Mouse (Mus musculus): Measurements from ENCODE around the gene Mns1.
"Not testable (repeated sequence)": the region's sequence is repeated elsewhere in the genome, so short reads cannot be mapped to it uniquely, and the experiment has no call there.

Mns1 gene

DNA sequence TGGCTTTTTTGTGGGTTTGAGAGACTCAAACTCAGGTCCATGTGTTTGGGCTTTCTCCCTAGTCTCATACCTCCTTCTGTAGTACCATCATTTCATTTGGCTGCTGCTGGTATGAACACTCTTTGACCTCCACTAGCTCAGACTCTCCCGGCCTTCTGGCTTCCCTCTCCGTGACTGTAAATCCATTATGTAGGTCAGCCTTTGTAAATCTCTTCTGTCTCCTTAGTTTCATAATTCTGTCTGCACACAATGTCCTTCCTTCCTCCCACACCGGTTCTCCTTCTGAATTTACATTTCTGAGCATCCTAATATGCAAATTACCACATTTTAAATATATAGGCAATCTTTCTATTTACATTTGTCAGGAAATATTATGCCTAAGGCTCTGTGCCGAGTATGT lies 9.9 kb upstream of the Mns1 start:
- DNase-seq (ENCODE audit: low spot score) = no peak

DNA sequence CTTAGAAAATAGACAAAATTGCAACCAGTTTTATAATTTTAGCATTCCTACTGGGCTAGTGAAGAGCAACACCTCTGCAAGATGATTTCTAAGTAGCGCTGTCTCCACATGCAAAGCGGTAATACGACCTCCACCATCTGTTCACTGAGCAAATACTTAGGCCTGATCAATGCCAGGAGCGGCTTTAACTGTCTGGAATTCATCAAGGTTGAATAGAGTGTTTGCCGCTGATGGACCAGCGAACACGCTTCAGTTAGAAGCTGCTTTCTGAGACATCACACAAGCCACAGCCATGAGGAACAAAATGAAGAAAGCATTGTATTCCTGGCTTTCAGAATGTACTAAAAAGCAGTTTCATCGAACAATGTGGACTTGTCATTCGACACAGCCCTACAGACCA lies 2.9 kb upstream of the Mns1 start:
- no peak for DNase-seq (ENCODE audit: low spot score)

DNA sequence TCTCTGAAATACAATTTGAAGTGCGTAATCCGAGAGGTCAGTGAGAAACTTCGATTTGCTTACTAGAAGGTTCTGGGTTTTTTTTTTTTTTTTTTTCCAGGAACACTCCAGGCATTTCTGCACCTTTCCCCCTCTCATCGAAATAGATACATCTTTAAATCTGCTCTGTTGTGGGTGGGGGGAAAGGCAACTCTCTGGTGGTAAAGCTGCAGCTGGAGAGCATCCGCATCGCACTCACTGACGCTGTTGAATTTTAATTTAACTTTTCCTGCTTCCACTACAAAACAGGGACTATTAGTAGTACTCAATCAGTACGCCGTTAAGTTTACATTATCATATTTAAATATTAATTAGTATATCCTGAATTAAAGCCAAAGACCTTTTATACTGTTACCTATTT lies 938 bp downstream of the Mns1 start:
- DNase-seq (ENCODE audit: low spot score) = no peak

DNA sequence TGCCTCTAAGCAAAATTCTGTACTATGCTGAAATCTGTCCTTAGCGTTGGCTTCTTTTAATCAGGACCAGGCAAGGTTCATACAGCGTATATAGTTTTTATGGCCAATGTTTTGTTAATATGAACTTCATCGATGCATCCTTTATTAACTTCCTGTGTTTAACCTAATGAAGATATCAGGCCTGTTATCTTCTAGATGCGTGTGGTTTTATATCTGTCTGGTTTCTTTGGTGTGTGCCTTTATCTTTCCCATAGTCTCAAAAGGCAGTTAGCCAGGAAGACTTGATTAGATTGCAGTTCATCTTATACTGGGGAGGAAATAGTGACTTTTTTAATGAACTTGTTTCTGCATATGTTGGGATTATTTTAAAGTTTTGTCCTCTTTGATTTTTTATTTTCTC lies 2.5 kb downstream of the Mns1 start:
- no peak for DNase-seq (ENCODE audit: low spot score)

DNA sequence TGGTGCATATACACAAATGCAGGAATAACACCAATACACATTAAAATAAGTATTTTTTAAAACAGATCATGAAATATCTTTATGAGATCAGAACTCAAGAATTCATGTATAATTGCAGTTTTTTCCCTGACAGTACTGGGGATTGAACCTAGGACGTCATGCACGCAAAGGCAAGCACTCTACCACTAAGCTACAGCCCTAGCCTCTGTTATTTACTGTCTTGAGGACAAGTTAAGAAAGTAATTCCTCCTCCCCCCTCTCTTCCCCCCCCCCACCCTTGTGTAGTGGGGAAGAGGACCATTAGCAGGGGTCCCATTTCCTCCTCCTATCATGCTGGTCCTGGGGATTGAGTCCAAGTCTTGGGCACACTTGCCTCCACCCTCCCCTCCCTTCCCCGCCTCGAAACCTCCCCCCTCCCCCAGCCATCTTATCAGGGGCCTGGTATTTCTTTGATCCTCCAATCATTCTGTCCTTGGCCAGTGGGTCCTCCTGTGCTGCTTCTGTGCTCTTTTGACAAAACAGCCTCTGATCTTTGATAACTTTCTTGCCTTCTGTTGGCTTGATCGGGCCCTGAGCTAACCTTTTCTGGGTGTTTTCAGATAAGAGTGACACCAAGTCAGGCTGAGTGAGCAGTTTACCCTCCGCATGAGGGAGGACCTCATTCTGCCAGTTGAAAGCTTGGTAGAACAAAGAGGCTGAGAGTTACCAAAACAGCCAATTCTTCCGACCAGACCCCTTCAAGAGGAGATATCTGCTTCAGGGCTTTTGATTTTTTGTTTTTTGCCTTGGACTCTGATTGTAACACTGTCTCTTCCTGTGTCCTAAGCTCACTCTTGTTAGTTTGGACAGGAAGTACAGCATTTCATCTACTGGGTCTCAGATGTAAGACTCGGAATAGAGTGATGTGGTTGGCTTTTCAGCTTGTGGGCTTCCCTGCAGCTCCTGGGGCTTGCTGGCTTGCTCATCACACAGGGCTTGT lies 3.4 kb downstream of the Mns1 start:
- no peak for DNase-seq (ENCODE audit: low spot score)

DNA sequence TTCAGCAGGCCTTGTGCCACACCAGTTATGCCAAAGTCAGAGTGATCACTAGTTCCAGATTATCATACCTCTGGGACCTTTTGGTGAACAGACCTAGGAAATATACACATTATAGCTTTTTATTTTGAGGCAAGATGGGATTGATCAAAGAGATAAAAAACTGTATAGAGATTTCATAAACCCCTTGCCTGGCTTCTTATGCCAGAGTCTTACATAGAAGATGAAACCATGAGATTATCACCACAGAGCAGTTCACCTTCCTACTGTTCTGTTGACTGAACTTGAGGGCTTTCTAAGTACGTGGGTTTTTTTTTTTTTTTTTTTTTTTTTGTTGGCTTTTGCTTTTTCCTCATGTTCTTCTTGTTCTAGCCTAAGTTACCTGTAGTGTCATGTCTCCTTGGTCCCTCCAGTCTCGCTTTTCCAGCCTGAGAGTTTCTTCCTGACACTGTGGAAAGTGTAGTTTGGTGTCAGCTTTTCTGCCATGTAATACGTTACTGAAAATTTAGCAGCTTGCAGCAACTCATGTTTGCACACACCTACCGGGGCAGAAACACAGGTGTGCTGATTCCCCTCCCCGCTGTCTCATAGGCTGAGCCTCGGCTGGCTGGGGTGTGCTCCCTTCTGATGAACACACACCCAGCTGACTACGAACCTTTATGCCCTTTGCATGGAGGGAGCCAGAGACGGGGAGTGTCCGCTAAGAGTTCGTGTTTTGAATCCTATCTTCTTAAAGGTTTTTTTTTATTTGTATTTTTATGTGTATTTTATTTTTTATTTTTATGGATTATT lies 4.3 kb downstream of the Mns1 start:
- no peak for DNase-seq (ENCODE audit: low spot score)

DNA sequence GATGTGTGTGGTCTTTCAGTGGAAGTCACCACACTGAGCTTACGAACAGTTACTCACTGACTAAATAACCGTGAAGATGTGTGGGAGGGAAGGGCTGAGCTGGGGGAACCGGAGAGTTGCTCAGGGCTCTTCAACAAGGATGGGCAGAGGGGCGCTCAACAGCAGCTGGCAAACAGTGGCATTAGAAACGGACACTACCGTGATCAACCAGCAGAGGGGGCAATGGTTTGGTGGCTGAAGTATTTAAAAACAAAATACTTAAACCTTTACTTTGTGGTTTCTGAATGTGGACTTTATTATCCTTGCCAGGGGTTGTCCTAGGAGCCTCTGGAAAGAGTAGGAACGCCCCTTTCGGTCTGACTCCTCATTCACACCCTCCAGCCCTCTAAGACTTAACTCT lies 10.2 kb downstream of the Mns1 start:
- no peak for DNase-seq (ENCODE audit: low spot score)

DNA sequence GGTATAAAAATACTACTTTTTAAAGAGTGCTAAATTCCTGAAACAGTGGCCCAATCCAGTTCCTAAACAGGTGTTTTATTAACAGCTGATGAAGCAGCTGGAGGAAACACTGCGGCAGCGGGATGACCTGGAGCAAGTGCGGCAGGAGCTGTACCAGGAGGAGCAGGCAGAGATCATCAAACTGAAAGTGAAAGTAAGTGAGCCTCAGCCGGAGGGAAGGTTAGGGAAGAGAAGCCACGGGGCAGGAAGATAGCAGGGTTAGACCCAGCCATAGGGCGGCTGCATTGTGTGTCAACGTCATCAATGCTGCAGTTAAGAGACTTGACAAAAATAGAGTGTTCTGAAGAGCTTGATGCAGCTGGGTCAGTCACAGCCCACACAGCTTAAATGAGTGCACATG lies 11.6 kb downstream of the Mns1 start:
- no peak for DNase-seq (ENCODE audit: low spot score)

DNA sequence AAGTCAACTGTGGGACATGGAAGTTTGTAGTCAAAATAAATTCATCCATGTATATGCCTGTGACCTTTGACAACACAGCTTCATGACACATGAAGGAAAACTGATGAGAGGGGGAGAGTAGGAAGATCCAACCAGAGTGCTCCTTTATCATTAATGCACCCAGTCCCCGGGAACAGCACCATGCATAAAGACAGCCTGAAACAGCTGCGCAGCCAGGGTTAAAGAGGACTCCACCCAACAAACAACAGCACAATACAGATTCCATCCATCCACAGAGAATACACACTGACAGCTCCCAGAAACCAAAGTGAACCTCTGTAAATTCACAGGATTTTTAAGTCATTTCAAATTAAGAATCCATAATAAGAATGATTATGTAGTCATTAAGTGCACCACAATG lies 12.0 kb downstream of the Mns1 start:
- no peak for DNase-seq (ENCODE audit: low spot score)

DNA sequence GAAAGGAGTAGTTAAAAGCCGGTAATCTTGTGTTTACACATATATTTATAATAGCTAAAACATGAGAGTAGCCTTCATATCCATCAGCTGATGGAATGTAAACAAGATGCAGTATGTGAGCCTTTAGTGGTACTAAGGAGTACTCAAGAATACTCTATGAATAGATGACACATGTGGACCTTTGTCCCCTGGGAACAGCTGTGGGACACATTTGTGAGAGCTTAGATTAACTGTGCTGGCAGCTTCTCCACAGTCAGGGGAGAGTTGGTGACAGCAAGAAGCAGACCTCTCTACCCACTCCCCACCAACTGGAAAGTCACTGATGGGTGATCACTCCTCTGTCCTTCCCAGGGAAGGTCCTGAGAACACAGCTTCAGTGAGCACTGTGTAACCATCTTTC lies 12.6 kb downstream of the Mns1 start:
- DNase-seq (ENCODE audit: low spot score) = no peak

DNA sequence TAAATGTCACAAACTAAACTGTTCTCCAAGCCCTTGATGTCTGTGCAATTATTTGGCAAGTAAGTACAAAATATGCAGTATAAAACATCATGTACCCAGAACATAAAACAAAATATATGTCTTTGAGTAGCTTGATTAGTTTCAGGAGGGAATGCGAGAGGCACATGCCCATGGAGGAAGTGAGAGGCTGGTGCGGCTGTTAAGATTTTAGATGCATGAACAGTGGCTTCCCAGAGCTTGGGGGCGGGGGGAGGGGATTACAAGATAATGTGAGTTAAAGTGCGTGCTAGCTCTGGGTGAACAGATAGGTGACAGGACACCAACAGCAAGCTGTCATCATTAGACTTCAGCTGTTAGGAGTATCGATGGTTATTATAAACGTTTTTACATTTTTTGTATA lies 13.3 kb downstream of the Mns1 start:
- no peak for DNase-seq (ENCODE audit: low spot score)

DNA sequence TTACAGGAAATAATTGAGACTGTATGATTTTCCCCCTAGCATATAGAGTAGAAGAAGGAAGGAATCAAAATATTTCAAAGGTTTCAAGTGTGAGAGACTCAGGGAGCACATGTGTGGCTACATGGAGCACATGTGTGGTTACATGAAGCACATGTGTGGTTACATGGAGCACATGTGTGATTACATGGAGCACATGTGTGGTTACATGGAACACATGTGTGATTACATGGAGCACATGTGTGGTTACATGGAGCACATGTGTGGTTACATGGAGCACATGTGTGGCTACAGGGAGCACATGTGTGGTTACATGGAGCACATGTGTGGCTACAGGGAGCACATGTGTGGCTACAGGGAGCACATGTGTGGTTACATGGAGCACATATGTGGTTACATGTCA lies 16.5 kb downstream of the Mns1 start:
- not testable (repeated sequence) for DNase-seq (ENCODE audit: low spot score)

DNA sequence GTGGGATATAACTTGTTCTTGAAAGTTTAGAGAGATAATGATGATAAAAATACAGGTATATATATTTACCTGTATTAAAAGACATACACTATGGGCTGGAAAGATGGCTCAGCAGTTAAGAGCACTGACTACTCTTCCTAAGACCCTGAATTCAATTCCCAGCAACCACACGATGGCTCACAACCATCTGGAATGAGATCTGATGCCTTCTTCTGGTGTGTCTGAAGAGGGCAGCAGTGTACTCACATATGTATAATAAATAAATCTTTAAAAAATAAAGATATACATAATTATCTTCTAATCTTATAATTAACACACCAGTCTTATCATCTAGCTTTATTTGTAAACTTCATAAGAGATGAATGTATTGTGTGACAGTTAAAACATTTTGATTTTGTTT lies 18.6 kb downstream of the Mns1 start:
- no peak for DNase-seq (ENCODE audit: low spot score)

DNA sequence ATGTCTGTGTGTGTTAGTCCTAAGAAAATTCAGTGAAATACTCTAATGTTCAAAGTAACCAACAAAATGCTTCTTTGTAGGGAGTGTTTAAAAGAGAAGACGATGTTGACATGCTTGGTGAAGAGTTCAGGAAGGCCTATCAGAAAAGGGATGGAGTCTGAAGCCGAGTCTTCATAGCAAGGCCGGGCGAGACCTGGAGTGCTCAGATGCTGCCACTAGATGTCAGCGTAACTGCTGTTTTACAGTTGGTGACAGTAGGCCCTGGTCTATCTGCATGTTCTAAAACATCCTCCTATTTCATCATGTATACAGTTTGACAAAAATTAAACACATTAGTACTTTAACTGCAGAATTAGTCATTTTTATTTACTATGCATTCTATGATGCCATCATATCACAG lies 20.4 kb downstream of the Mns1 start:
- peak; percentile 55 for DNase-seq (ENCODE audit: low spot score)

DNA sequence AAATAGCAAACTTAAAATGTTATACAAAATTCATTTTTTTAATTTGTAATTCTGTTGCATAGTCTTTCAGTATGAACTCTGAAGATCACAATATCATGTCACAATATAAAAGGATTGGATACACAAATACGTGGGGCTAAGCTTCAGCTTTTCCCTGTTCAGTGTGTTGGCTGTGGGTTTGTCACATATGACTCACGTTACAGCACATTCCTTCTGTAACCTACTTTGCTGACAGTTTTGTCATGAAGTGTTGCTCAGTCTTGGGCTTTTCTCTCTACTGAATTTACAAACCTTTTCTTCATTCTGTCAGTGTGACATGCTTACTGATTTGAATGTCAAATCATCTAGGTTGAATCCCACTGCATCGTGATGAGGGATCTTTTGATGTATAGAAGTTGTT lies 21.9 kb downstream of the Mns1 start:
- DNase-seq (ENCODE audit: low spot score) = no peak

DNA sequence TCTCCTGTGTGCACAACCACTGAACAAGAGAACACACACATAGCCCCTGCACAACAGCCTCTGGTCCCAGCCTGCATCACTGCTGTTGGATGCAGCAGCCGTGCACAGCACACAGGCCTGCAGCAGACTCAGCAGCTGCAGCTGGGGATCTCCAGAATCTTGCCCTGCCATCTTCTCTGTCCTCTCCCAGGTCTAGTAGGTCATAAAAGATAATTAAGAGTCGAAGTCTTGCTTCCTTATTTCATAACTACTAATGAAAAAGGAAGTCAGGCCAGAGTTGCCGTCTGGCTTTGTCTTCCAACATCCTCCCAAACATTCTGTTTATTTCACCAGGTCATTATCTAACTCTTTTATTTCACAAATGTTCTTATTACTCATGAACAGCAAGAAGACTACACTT lies 23.0 kb downstream of the Mns1 start:
- no peak for DNase-seq (ENCODE audit: low spot score)

DNA sequence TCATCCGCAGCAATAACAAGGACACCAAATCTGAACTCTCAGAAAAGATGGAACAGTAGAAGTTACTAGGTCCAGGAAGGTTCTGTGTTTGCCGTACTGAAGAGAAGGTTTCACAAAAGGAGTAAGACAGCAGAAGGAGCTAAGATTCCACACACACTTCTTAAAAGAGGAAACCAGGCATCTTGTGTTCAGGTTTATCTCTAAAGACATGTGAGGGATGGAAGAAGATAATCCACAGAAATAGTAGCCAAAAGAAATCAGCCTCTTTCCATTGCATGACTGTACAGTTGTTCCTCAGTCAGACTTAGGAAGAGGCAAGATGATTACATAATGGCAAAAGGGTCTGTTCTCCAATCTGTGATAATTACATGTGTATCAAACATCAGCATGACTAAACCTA lies 24.6 kb downstream of the Mns1 start:
- no peak for DNase-seq (ENCODE audit: low spot score)

DNA sequence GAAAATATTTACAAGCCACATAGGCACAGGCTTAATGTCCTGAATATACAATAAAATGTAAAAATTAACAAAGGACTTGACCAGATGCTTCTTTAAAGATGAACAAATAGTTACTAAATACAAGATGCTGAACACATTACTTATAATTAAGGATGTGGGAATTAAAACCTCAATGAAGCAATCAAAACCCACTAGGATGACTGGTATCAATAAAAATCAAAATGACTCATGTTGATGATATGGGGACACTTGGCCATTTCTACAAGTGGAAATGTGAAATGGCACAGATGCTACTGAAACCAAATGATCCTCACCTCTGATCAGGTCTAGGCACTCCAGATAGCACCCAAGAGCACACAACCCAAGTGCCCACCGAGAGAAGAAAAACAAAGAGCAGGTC lies 27.0 kb downstream of the Mns1 start:
- no peak for DNase-seq (ENCODE audit: low spot score)

DNA sequence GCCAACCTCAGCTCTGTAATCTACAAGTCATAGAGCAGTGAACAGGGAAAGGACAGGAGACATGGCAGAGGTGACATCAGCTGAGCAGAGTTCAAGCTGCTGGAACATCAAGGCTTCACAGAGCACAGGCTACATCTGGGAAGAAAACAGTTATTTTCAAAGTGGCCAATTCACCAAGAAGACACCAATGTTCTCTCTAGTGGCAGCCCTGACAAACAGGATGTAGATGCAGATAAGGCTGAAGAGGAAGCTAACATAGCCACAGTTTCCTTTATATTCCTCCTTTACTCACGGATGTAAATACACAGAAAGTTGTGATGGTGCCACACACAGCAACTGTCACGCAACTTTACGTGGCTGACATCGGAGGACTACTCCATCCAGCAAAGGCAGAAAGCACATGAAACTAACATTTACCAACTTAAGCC lies 28.0 kb downstream of the Mns1 start:
- DNase-seq (ENCODE audit: low spot score) = no peak

DNA sequence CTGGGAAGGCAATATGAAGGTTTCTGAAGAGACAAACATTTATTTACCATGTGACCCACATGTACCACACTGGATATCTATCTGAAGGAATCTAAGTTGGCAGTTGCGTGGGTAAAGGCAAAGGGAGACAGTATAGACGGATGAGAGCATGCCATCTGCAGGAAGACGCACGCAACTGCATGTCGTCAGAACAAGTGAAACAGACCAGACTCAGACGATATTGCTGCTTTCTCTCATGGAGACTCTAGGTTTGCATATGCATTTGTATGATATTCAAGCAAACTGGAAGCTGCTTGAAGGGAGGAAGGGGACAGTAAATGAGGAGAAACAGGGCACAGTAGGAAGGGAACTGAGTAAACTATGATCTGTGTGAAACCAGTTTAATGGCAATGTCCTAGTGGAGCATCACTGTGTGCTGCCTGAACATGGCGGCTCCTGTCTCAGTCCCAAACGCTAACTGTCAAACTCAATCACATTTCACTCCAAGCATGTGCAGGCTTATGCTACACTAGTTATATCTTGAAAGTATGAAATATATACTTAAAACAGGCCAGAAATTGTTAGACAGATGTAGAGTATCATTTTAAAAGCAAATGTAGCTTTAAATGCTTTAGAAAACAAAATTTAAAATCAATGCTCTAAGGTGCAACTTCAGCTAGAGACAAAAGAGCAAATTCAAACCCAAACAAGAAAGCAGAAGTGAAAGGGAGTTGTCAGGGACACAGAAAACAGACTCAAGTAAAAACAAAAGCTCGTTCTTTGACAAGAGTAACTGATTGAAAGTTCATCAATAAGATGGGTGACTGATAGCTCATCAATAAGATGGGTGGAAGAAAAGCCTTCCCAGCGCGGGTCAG lies 30.0 kb downstream of the Mns1 start:
- DNase-seq (ENCODE audit: low spot score) = no peak

DNA sequence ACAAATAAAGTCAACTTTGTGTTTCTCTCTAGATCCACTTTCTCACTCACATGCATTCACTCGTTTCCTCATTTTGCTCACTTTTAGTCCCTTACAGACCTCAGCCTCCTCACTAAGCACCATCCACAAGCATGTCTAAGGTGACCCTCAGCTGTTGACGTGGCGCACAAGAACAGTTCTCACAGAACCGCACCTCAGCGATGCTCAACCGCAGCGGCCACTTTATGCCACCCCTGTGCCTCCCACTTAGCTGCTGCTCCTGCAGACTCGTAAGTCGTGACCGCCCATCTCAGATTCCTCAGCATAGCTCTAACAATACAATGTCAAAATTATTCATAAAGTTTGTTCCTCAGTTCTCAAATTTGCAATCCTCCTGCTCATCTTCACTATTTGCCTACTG lies 30.8 kb downstream of the Mns1 start:
- DNase-seq (ENCODE audit: low spot score) = no peak

DNA sequence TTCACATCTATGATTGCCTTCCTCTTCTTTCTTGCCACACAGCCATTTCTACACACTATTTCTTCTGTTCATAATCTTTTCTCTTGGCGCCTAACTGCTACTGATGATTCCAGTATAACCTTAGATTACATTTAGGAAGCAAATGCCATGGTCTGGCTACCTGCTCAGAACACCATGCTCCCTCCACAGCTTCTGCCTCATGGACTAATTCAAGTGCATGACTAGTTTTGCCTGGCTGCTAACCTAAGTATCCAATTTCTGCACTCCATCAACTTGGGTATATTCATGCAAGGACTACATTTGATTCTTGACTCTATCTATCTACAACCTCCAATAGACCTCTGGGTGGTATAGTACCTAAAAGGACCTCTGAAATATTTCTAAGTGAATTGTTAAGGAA lies 32.0 kb downstream of the Mns1 start:
- DNase-seq (ENCODE audit: low spot score) = no peak

All from left cerebral cortex, adult 11 months (tissue).